Mouse (Mus musculus): ENCODE measurements at regions not wholly inside any gene's neighbourhood (a gene's known extent, or its start where the extent isn't known, plus 50 kb on each side); places are given as distances from the start of the nearest gene placed in this dataset.

GRCm38 (mm10) chr15:56979353-56979752, 498.1 kb downstream of the Slc22a22 start:
- in situ Hi-C loops (cut with MboI; ENCODE audit: low pct_unique_long_range_greater_than_20kb in 1 of 2, low sequenced_read_pairs in 2 of 2, unreplicated experiment in 1 of 2), result no loop called here

- in situ Hi-C loops (cut with MboI; ENCODE audit: low pct_unique_long_range_greater_than_20kb in 1 of 2, low sequenced_read_pairs in 2 of 2, unreplicated experiment in 1 of 2), result no loop called here
These were observed 501.7 kb downstream of the Slc22a22 start for GRCm38 (mm10) chr15:56975446-56976433.

DNA sequence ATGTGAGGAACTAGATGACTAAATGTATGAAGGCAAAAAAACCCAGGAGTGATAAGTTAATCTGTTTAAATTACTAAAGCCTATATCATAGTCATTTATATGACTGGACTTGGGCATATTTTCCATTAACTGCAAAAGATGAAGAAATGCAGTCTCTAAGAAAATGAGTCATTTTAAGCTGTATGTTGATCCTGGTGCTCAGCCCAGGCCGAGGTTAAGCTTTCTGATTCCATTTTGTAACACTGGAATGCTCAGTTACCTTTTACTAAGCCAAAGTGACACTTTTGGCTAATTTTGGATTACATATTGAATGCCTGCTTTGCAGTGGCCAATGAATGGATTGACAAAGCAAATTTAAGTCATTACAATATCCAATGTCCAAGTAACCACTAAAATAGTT, 507.3 kb downstream of the Slc22a22 start:
- in situ Hi-C loops (cut with MboI; ENCODE audit: low pct_unique_long_range_greater_than_20kb in 1 of 2, low sequenced_read_pairs in 2 of 2, unreplicated experiment in 1 of 2), result no loop called here

DNA sequence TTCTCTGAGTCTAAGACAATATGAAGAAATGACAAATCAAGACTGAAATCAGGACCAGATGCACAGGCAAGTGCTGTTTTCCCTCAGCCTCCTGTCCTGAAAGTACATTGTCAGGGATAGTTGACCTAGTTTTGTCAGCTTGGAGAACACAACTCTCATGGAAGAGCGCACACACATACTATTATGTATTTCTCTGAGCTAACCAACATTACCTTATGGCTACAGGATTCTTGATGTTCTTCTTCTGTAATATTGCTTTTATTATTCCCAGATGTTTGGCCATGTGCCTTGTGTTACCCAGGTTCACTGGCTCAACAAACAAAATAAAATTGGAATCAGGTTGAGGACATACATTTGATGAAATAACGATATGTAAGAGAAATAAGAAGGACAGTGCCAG, 521.1 kb downstream of the Slc22a22 start:
- in situ Hi-C loops (cut with MboI; ENCODE audit: low pct_unique_long_range_greater_than_20kb in 1 of 2, low sequenced_read_pairs in 2 of 2, unreplicated experiment in 1 of 2), result no loop called here

- in situ Hi-C loops (cut with MboI; ENCODE audit: low pct_unique_long_range_greater_than_20kb in 1 of 2, low sequenced_read_pairs in 2 of 2, unreplicated experiment in 1 of 2), result no loop called here
These were observed 525.2 kb downstream of the Slc22a22 start for GRCm38 (mm10) chr15:56952176-56952575.

DNA sequence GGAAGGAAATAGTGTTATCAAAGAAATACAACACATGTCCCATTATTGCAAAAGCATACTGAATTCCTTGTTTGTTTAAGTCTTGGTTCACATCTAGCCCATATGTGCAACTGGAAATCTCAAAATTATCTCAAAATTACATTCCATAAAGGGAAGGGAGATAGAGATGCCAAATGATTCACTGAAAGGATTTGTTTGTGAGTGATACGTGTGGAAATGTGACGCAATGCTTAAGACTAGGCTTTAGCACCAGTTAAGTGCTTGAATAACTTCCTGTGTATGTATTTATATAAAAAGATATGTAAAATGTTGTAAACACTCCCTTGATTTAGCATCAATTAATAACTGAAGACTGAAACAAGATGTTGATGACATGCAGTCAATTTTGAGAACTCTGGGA, 526.6 kb downstream of the Slc22a22 start:
- in situ Hi-C loops (cut with MboI; ENCODE audit: low pct_unique_long_range_greater_than_20kb in 1 of 2, low sequenced_read_pairs in 2 of 2, unreplicated experiment in 1 of 2), result no loop called here

GRCm38 (mm10) chr15:56940891-56941290, 536.5 kb downstream of the Slc22a22 start:
- in situ Hi-C loops (cut with MboI; ENCODE audit: low pct_unique_long_range_greater_than_20kb in 1 of 2, low sequenced_read_pairs in 2 of 2, unreplicated experiment in 1 of 2), result no loop called here

DNA sequence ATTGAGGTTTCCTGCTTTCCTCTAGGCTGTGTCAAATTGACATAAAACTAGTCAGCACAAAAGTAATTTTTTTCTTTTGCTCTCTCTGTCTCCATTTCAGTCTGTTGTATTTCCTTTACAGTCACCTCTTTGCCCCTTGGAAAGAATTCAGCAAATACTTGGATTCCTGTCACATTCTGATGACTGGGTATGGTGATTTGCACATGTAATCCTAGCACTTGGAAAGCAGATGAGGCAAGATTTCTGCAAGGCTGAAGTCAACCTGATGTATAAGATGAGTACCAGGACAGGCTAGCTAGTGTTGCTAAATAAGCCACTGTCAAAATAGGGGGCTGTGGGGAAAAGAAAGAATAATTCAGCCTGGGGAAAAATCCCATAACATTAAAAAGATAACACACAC, 580.9 kb downstream of the Slc22a22 start:
- in situ Hi-C loops (cut with MboI; ENCODE audit: low pct_unique_long_range_greater_than_20kb in 1 of 2, low sequenced_read_pairs in 2 of 2, unreplicated experiment in 1 of 2), result no loop called here

DNA sequence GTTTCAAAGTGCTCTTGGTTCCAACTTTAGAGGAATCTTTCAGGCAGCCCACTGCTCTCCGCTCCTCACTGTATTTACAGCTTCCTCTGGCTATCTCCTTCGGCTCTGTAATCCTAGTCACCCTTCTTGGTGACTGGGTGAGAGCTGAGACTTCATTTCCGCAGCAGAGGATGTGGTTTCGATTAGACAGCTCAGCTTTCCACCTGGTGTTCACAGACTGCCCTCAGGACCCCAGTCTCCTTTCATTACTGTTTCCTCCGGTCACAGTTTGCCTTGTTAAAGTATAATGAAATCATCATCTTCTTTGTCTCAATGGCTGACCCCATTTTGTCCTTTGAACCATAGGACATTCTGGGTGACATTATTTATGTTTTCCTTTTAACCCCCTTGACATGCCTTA, 595.9 kb downstream of the Slc22a22 start:
- in situ Hi-C loops (cut with MboI; ENCODE audit: low pct_unique_long_range_greater_than_20kb in 1 of 2, low sequenced_read_pairs in 2 of 2, unreplicated experiment in 1 of 2), result no loop called here

GRCm38 (mm10) chr15:56865879-56866278, 611.5 kb downstream of the Slc22a22 start:
- in situ Hi-C loops (cut with MboI; ENCODE audit: low pct_unique_long_range_greater_than_20kb in 1 of 2, low sequenced_read_pairs in 2 of 2, unreplicated experiment in 1 of 2), result loop anchor here in 1 of 2 experiments (25.0 kb wide), 1 partner anchor 529 kb away; no protein-coding TSS in a partner anchor

GRCm38 (mm10) chr15:56865035-56865804, 612.2 kb downstream of the Slc22a22 start:
- in situ Hi-C loops (cut with MboI; ENCODE audit: low pct_unique_long_range_greater_than_20kb in 1 of 2, low sequenced_read_pairs in 2 of 2, unreplicated experiment in 1 of 2), result loop anchor here in 1 of 2 experiments (25.0 kb wide), 1 partner anchor 528 kb away; no protein-coding TSS in a partner anchor

DNA sequence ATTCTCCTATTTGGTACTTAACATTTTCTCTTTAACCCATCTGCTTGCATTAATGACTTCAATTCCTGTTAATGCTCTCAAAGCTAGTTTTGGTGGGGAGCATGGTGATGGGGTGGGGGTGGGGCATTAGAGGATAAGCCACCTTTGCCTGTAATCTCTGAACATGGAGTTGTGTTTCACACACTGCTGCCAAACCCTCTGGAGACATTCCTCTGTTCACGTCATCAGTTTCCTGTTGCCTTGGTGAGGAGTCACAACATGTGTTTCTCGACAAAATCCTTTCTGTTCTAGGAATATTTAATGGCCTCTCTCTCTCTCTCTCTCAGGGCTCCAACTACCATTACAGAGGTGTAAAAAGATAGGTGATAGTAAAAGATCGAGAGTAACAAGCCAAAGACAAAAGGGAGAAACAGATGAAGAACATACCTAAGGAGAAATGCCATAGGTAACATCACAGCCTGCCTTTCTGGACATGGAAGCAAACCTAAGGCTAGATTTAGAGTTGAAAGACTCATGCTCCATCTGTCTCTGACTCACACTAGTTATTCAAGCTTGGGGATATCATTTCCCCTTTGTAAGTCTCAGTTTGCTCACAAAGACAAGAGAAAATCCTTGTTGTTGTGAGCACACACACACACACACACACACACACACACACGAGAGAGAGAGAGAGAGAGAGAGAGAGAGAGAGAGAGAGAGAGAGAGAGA, 618.6 kb downstream of the Slc22a22 start:
- in situ Hi-C loops (cut with MboI; ENCODE audit: low pct_unique_long_range_greater_than_20kb in 1 of 2, low sequenced_read_pairs in 2 of 2, unreplicated experiment in 1 of 2), result loop anchor here in 1 of 2 experiments (25.0 kb wide), 1 partner anchor 521 kb away; no protein-coding TSS in a partner anchor

GRCm38 (mm10) chr15:56858134-56858533, 619.3 kb downstream of the Slc22a22 start:
- in situ Hi-C loops (cut with MboI; ENCODE audit: low pct_unique_long_range_greater_than_20kb in 1 of 2, low sequenced_read_pairs in 2 of 2, unreplicated experiment in 1 of 2), result loop anchor here in 1 of 2 experiments (25.0 kb wide), 1 partner anchor 521 kb away; no protein-coding TSS in a partner anchor

GRCm38 (mm10) chr15:56856057-56856456, 621.4 kb downstream of the Slc22a22 start:
- in situ Hi-C loops (cut with MboI; ENCODE audit: low pct_unique_long_range_greater_than_20kb in 1 of 2, low sequenced_read_pairs in 2 of 2, unreplicated experiment in 1 of 2), result loop anchor here in 1 of 2 experiments (25.0 kb wide), 1 partner anchor 519 kb away; no protein-coding TSS in a partner anchor

GRCm38 (mm10) chr15:56853106-56853505, 624.3 kb downstream of the Slc22a22 start:
- in situ Hi-C loops (cut with MboI; ENCODE audit: low pct_unique_long_range_greater_than_20kb in 1 of 2, low sequenced_read_pairs in 2 of 2, unreplicated experiment in 1 of 2), result loop anchor here in 1 of 2 experiments (25.0 kb wide), 1 partner anchor 516 kb away; no protein-coding TSS in a partner anchor

DNA sequence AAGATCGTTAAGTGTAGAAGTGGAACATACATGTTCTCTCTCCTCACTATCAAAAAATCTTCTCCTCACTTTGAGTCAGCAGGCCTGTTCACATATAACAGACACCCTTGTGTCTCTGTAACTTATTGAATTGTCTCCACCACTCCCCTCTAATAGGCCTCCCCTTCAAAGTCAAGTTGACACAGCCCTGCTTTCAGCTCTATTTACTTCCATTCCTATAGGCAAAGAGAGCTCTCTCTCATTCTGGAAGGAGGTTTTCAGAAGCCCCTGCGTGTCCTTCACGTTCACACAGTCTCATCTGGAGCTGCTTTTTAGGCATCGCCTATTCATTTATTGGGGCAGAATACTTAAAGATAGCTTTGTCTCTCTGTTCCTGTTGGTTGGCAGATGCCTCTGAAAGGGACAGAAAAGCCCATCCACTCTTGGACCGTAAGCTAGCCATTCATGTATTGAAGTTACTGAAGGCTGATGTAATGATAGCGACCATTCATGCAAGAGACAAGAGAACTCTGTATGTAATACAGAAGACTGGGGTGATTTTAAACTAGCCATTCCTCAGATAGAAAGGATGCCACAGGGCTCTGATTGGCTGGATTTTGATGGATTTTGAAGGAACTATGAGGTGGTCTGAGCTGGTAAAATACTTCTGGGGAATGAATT, 629.8 kb downstream of the Slc22a22 start:
- in situ Hi-C loops (cut with MboI; ENCODE audit: low pct_unique_long_range_greater_than_20kb in 1 of 2, low sequenced_read_pairs in 2 of 2, unreplicated experiment in 1 of 2), result no loop called here

GRCm38 (mm10) chr15:56844574-56844973, 632.9 kb downstream of the Slc22a22 start:
- in situ Hi-C loops (cut with MboI; ENCODE audit: low pct_unique_long_range_greater_than_20kb in 1 of 2, low sequenced_read_pairs in 2 of 2, unreplicated experiment in 1 of 2), result no loop called here

DNA sequence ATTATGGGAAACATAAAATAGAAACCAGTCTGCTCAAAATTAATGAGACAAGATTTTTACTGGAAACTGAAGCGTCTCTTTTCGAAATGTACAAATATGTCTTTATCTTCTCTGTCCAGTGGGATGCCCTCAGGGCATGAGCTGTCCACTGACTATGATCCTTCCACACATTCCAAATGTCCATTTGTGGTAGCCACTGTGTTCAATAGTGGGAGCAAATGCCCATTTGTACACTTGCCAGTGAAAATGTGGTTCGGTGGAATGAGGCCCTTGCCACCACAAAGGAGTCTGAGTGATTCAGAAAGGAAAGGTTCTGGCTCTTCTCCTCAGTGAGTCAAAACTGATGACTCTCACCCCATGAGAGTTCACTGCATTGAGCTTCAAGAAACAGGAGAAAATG, 635.9 kb downstream of the Slc22a22 start:
- in situ Hi-C loops (cut with MboI; ENCODE audit: low pct_unique_long_range_greater_than_20kb in 1 of 2, low sequenced_read_pairs in 2 of 2, unreplicated experiment in 1 of 2), result no loop called here
